Mouse (Mus musculus) ES-CJ7 (cell line): ENCODE results near the gene Hoxc6.
A peak's percentile ranks its signal among the peaks of the same experiment; 100 is the strongest.

Experiments used
- DNase-seq: peaks from one replicate; pipeline ENCODE4 v3.0.0; 2011; ENCODE audit warnings: low read depth, low spot score

Gene Hoxc6

GRCm38 (mm10) chr15:102990461-102991397, 7.3 kb upstream of the Hoxc6 start, which contains the start of gene Hoxc8:
Gene Hoxc8 (plus strand): TSS chr15:102990607.
- no peak for DNase-seq

- no peak for DNase-seq
Measured at GRCm38 (mm10) chr15:102991782-102992181, 6.3 kb upstream of the Hoxc6 start.

GRCm38 (mm10) chr15:102992206-102992605, 5.9 kb upstream of the Hoxc6 start:
- DNase-seq, result no peak

- DNase-seq, result no peak
Measured at GRCm38 (mm10) chr15:102992863-102993262, 5.2 kb upstream of the Hoxc6 start.

- no peak for DNase-seq
Measured at GRCm38 (mm10) chr15:102996548-102996947, 1.5 kb upstream of the Hoxc6 start.

GRCm38 (mm10) chr15:102997431-102997830, 626 bp upstream of the Hoxc6 start:
- DNase-seq, result no peak

GRCm38 (mm10) chr15:102998608-102999182, 638 bp downstream of the Hoxc6 start:
- no peak for DNase-seq

GRCm38 (mm10) chr15:102999183-102999831, 1.2 kb downstream of the Hoxc6 start:
- DNase-seq, result peak; percentile 76

- DNase-seq, result no peak
Measured at GRCm38 (mm10) chr15:102999955-103000354, 1.9 kb downstream of the Hoxc6 start.

- no peak for DNase-seq
Measured at GRCm38 (mm10) chr15:103000501-103000901, 2.4 kb downstream of the Hoxc6 start.

- no peak for DNase-seq
Measured at GRCm38 (mm10) chr15:103001370-103001769, 3.3 kb downstream of the Hoxc6 start.

GRCm38 (mm10) chr15:103002156-103002555, 4.1 kb downstream of the Hoxc6 start:
- DNase-seq, result no peak

GRCm38 (mm10) chr15:103002821-103003448, 4.9 kb downstream of the Hoxc6 start:
- no peak for DNase-seq

- DNase-seq, result peak; percentile 60
Measured at GRCm38 (mm10) chr15:103005308-103005707, 7.3 kb downstream of the Hoxc6 start.

- no peak for DNase-seq
Measured at GRCm38 (mm10) chr15:103005797-103006196, 7.7 kb downstream of the Hoxc6 start.

- no peak for DNase-seq
Measured at GRCm38 (mm10) chr15:103006326-103006725, 8.3 kb downstream of the Hoxc6 start.

GRCm38 (mm10) chr15:103009265-103010111, 11.4 kb downstream of the Hoxc6 start:
- DNase-seq, result no peak

- DNase-seq, result peak; percentile 43
Measured at GRCm38 (mm10) chr15:103010112-103010846, 12.2 kb downstream of the Hoxc6 start.

GRCm38 (mm10) chr15:103010847-103011555, 12.9 kb downstream of the Hoxc6 start:
- peak; percentile 83 for DNase-seq
